Mouse (Mus musculus): Measurements from ENCODE around the gene Nptx1.

DNA sequence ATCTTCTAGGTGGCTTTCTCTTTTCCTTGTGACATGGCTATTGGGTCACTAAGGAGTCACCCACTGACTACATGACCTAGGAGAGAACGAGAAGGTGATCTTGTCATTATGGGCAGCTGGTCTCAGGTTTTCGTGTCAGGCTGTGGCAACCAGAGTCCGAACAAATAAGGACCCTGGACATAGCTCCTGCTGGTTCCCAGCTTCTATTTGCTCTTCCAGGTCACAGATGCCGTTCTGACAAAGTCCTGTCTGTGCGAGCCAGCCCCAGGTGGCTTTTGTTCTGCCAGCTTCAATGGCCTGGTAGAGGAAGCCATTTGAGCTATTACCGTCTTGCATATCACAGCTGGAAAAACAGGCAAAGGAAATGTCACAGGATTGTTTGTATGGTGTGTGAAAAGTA is 14.7 kb upstream of the Nptx1 start:
- TF ChIP-seq CTCF (IDR thresholded peaks at IDR 0.05; ENCODE audit: low read depth) (no peak), EP300 (IDR thresholded peaks at IDR 0.05; ENCODE audit: low read depth) (no peak)

Measured in liver, postnatal 0 days (tissue).